Mouse (Mus musculus) adrenal gland, adult 18-20 months (tissue): ENCODE measurements around the gene Ndufa10. TPM values are rescaled to one million over a fixed set of nuclear protein-coding genes. Genes with fewer than 3 reads are reported as not detected.

Experiments used
- DNase-seq, 2 experiments: peaks; one replicate each; pipeline ENCODE4 v3.0.0; 2021 to 2022; ENCODE audit warnings: low spot score in 2 of 2
- microRNA-seq, 2 experiments: library from miRNA; unstranded; fragments of <30 nt; microRNA quantifications; one replicate each; pipeline ENCODE4 v1.2.0; 2021; ENCODE audit warnings: borderline number of aligned reads in 2 of 2
- total RNA-seq, 2 experiments: library from RNA; stranded (reverse); gene quantifications; 1 replicate in 1 of 2; 2 replicates in 1 of 2; pipeline ENCODE4 v1.2.3; 2021

The Ndufa10 gene
- total RNA-seq, 2 experiments from 2014 or later = 352 to 602 TPM

- no peak for DNase-seq
Observed at GRCm38 (mm10) chr1:92432791-92433190, 40.9 kb downstream of the Ndufa10 start.

GRCm38 (mm10) chr1:92432098-92432497 lies 41.6 kb downstream of the Ndufa10 start:
- DNase-seq = no peak

- no peak for DNase-seq
Observed at GRCm38 (mm10) chr1:92431420-92431819, 42.2 kb downstream of the Ndufa10 start.

GRCm38 (mm10) chr1:92430991-92431390 lies 42.7 kb downstream of the Ndufa10 start:
- DNase-seq = no peak

GRCm38 (mm10) chr1:92424714-92425113 lies 48.9 kb downstream of the Ndufa10 start:
- no peak for DNase-seq

GRCm38 (mm10) chr1:92405131-92405530 lies 68.5 kb downstream of the Ndufa10 start:
- DNase-seq = no peak

GRCm38 (mm10) chr1:92400556-92400955 lies 73.1 kb downstream of the Ndufa10 start:
- no peak for DNase-seq

- DNase-seq = no peak
Observed at GRCm38 (mm10) chr1:92398601-92399000, 75.1 kb downstream of the Ndufa10 start.

GRCm38 (mm10) chr1:92397511-92398051 lies 76.1 kb downstream of the Ndufa10 start:
- no peak for DNase-seq

GRCm38 (mm10) chr1:92394279-92394678 lies 79.4 kb downstream of the Ndufa10 start:
- no peak for DNase-seq

- no peak for DNase-seq
Observed at GRCm38 (mm10) chr1:92393166-92393565, 80.5 kb downstream of the Ndufa10 start.

Small RNAs within 50 kb of the gene (microRNA-seq; reads per million reads assigned to microRNA genes)
- 1.8 to 2.4 reads per million in 2 experiments for gene Mir6900

Other genes starting within 250 kb of the Ndufa10 start
- gene Olfr1416, start 11.3 kb upstream of the Ndufa10 start, total RNA-seq = not detected
- gene Olfr1415, start 22.2 kb upstream of the Ndufa10 start, total RNA-seq = not detected
- not detected for gene Olfr1414, start 44.8 kb upstream of the Ndufa10 start, total RNA-seq
- gene Olfr1413, start 97.5 kb upstream of the Ndufa10 start, total RNA-seq = not detected
- gene Olfr1412, start 111.9 kb upstream of the Ndufa10 start, total RNA-seq = not detected
- not detected for gene Olfr1411, start 120.6 kb upstream of the Ndufa10 start, total RNA-seq
- not detected for gene Olfr1410, start 131.9 kb upstream of the Ndufa10 start, total RNA-seq
- gene Olfr12, start 143.9 kb upstream of the Ndufa10 start, total RNA-seq = not detected
- gene Cops9, start 168.1 kb upstream of the Ndufa10 start, total RNA-seq = 100 to 1,000 TPM; 348 to 366 TPM
- not detected for gene Otos, start 175.0 kb upstream of the Ndufa10 start, total RNA-seq